ENCODE assay signal across 13 mouse cellular contexts in the genomic region with DNA sequence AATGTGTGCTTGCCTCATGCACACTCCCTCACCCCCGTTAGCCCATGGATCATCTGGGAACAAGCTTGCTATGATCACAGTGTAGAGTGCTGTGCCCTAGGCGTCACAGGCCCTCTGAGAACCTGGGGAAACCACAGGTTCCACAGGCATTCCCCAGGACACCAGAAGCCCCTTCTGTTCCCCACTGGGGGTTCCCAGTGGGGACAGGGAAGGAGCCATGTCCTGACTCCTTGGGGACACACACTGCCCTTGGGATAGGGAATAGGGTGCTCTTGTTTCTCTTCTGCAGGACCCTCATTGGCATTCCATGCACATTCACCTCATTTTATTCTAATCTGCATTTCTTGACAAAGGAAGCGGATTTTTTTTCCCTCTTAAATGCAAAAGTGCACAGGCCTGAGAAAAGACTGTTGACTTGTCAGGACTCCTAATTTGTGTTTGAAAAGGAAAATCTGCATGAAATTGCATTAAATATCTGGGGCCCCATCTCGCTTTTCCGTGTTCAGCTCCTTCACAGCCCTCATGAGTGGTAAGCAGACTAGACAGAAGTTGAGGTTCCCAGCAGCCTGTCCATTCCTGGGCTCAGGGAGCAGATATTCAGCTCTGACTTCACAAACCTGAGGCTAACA.
DNase-seq lines count a peak whose midpoint lies in the region; ATAC-seq and TF ChIP-seq lines count a peak whose summit lies in the region.
"Had no signal": no experiment of that assay in that cellular context is flagged by ENCODE, and none has a peak within 500 bp of the region (broad histone marks: within the 10 kb centered on the region; RNA-seq: fewer than 3 reads in every experiment).

No protein-coding gene starts in this region.

- H3K36me3 ChIP-seq in forebrain, embryonic 11.5 days (ENCODE audit: control insufficient read depth, insufficient read depth, low read length), result no peaks in the 10 kb centered on the region
- H3K36me3 ChIP-seq in hindbrain, embryonic 11.5 days (ENCODE audit: control insufficient read depth, insufficient read depth, low read length), result no peaks in the 10 kb centered on the region
- no peaks in the 10 kb centered on the region for H3K36me3 ChIP-seq in midbrain, embryonic 12.5 days
- no peaks in the 10 kb centered on the region for H3K36me3 ChIP-seq in liver, postnatal 0 days (replicated peaks; ENCODE audit: insufficient read depth, low read length)
- H3K36me3 ChIP-seq: embryonic facial prominence, embryonic 15.5 days; limb, embryonic 15.5 days; lung, embryonic 15.5 days had no signal

- peak; percentile 63 for ATAC-seq in forebrain, embryonic 11.5 days (replicated peaks; ENCODE audit: low FRiP score)
- peak; percentile 80 for ATAC-seq in hindbrain, embryonic 11.5 days (ENCODE audit: low FRiP score)
- ATAC-seq in midbrain, embryonic 12.5 days (ENCODE audit: low FRiP score, low read depth), result peak; percentile 79
- no peak for ATAC-seq in liver, postnatal 0 days

- TF ChIP-seq CTCF in liver, postnatal 0 days (IDR thresholded peaks at IDR 0.05; ENCODE audit: low read depth), result no peak

- H3K4me1 ChIP-seq in forebrain, embryonic 11.5 days (replicated peaks; ENCODE audit: control insufficient read depth, insufficient read depth, low read length), result peaks cover 6% of the 10 kb centered on the region
- H3K4me1 ChIP-seq in hindbrain, embryonic 11.5 days (replicated peaks; ENCODE audit: control insufficient read depth, insufficient read depth, low read length), result peaks cover 5% of the 10 kb centered on the region; the same call in 1 of the 2 replicates
- peaks cover 41% of the 10 kb centered on the region for H3K4me1 ChIP-seq in midbrain, embryonic 12.5 days
- H3K4me1 ChIP-seq in liver, postnatal 0 days (ENCODE audit: insufficient read depth), result no peaks in the 10 kb centered on the region
- H3K4me1 ChIP-seq: embryonic facial prominence, embryonic 15.5 days had no signal

- intact Hi-C loops in gastrocnemius, postnatal 14 days (cut with DNase I; ENCODE audit: low total_unique reads), result no loop called here

- H3K4me2 ChIP-seq in forebrain, embryonic 11.5 days (ENCODE audit: low read depth, low read length, severe bottlenecking), result no peak overlapping the region
- no peak overlapping the region for H3K4me2 ChIP-seq in hindbrain, embryonic 11.5 days (replicated peaks; ENCODE audit: low read depth, low read length)
- H3K4me2 ChIP-seq in midbrain, embryonic 12.5 days (replicated peaks), result 0 out of 2 replicates have a peak overlapping the region, but pooled peaks have one; percentile 15
- H3K4me2 ChIP-seq in liver, postnatal 0 days (ENCODE audit: low read depth, low read length), result no peak overlapping the region
- H3K4me2 ChIP-seq: embryonic facial prominence, embryonic 15.5 days; limb, embryonic 15.5 days; lung, embryonic 15.5 days had no signal

- 47% methylated on average over 5 of the region's 5 CpGs for WGBS in forebrain, embryonic 11.5 days
- WGBS in hindbrain, embryonic 11.5 days, result 49% methylated on average over 5 of the region's 5 CpGs
- WGBS in midbrain, embryonic 12.5 days, result 40% methylated on average over 5 of the region's 5 CpGs
- 59% methylated on average over 5 of the region's 5 CpGs for WGBS in liver, postnatal 0 days (ENCODE audit: insufficient replicate concordance)

- no peaks in the 10 kb centered on the region for H3K27me3 ChIP-seq in forebrain, embryonic 11.5 days (ENCODE audit: control insufficient read depth, insufficient read depth, low read length)
- no peaks in the 10 kb centered on the region for H3K27me3 ChIP-seq in hindbrain, embryonic 11.5 days (ENCODE audit: control insufficient read depth, insufficient read depth, low read length)
- no peaks in the 10 kb centered on the region for H3K27me3 ChIP-seq in midbrain, embryonic 12.5 days
- H3K27me3 ChIP-seq in liver, postnatal 0 days (ENCODE audit: insufficient read depth, low read length), result no peaks in the 10 kb centered on the region
- H3K27me3 ChIP-seq: embryonic facial prominence, embryonic 15.5 days; limb, embryonic 15.5 days; lung, embryonic 15.5 days had no signal

- no peak overlapping the region for H3K4me3 ChIP-seq in forebrain, embryonic 11.5 days (ENCODE audit: low read depth, low read length)
- H3K4me3 ChIP-seq in hindbrain, embryonic 11.5 days (ENCODE audit: low read depth, low read length), result no peak overlapping the region
- H3K4me3 ChIP-seq in midbrain, embryonic 12.5 days, result no peak overlapping the region
- H3K4me3 ChIP-seq in liver, postnatal 0 days (ENCODE audit: low read depth, low read length), result no peak overlapping the region
- H3K4me3 ChIP-seq: embryonic facial prominence, embryonic 15.5 days; limb, embryonic 15.5 days; lung, embryonic 15.5 days had no signal

- H3K9ac ChIP-seq in forebrain, embryonic 11.5 days (ENCODE audit: low read length), result no peak overlapping the region; the same call in 1 of the 2 replicates
- no peak overlapping the region for H3K9ac ChIP-seq in hindbrain, embryonic 11.5 days (ENCODE audit: low read depth, low read length)
- H3K9ac ChIP-seq in midbrain, embryonic 12.5 days (replicated peaks), result peak overlapping the region; percentile 6; the same call in 1 of the 2 replicates
- H3K9ac ChIP-seq in liver, postnatal 0 days (replicated peaks), result no peak overlapping the region
- H3K9ac ChIP-seq: embryonic facial prominence, embryonic 15.5 days; limb, embryonic 15.5 days; lung, embryonic 15.5 days had no signal

- no peaks in the 10 kb centered on the region for H3K9me3 ChIP-seq in forebrain, embryonic 11.5 days (ENCODE audit: control insufficient read depth, low read length)
- no peaks in the 10 kb centered on the region for H3K9me3 ChIP-seq in hindbrain, embryonic 11.5 days (ENCODE audit: control insufficient read depth, low read length)
- H3K9me3 ChIP-seq in midbrain, embryonic 12.5 days, result no peaks in the 10 kb centered on the region
- H3K9me3 ChIP-seq in liver, postnatal 0 days (ENCODE audit: low read length), result no peaks in the 10 kb centered on the region
- H3K9me3 ChIP-seq: embryonic facial prominence, embryonic 15.5 days; limb, embryonic 15.5 days; lung, embryonic 15.5 days had no signal

- no peak for TF ChIP-seq EP300 in liver, postnatal 0 days (IDR thresholded peaks at IDR 0.05; ENCODE audit: low read depth)

- H3K27ac ChIP-seq in forebrain, embryonic 11.5 days (ENCODE audit: low read depth, low read length), result peak overlapping the region; percentile 46
- H3K27ac ChIP-seq in hindbrain, embryonic 11.5 days (ENCODE audit: low read depth, low read length), result peak overlapping the region; percentile 48
- peak overlapping the region; percentile 76 for H3K27ac ChIP-seq in midbrain, embryonic 12.5 days (replicated peaks)
- H3K27ac ChIP-seq in liver, postnatal 0 days (ENCODE audit: low read depth), result no peak overlapping the region
- H3K27ac ChIP-seq: embryonic facial prominence, embryonic 15.5 days; limb, embryonic 15.5 days; lung, embryonic 15.5 days had no signal

- peak; percentile 53 for DNase-seq in forebrain, embryonic 11.5 days (ENCODE audit: low spot score)
- peak; percentile 70 for DNase-seq in hindbrain, embryonic 11.5 days (ENCODE audit: low spot score)
- no peak for DNase-seq in adrenal gland, postnatal 4 days (ENCODE audit: low spot score in 2 of 2)
- DNase-seq in liver, postnatal 0 days, result no peak
- DNase-seq in gastrocnemius, postnatal 14 days, result no peak
- no peak for DNase-seq in spleen, adult 12 weeks (ENCODE audit: low spot score)
- DNase-seq: adrenal gland, adult 2 months; cerebellum, postnatal 36 days; kidney, postnatal 10 days had no signal

Comparison
In these comparisons a context has a peak if more than half of its experiments do, and no peak if none do; other contexts are left out.
1. DNase-seq: peak in forebrain, embryonic 11.5 days (single experiment) and hindbrain, embryonic 11.5 days (single experiment); none in adrenal gland, postnatal 4 days (0 of 2), liver, postnatal 0 days (single experiment), gastrocnemius, postnatal 14 days (single experiment) and spleen, adult 12 weeks (single experiment).